Mouse (Mus musculus): ENCODE results near the gene Fndc9.

Gene Fndc9

GRCm38 (mm10) chr11:46235334-46235733, at the start of gene Fndc9:
Gene Fndc9, plus strand, starts transcription at chr11:46235531.
- DNase-seq: no peak

GRCm38 (mm10) chr11:46188283-46188682, 47.0 kb upstream of the Fndc9 start:
- no peak for DNase-seq

GRCm38 (mm10) chr11:46194175-46194574, 41.2 kb upstream of the Fndc9 start:
- no peak for DNase-seq

GRCm38 (mm10) chr11:46200664-46201063, 34.7 kb upstream of the Fndc9 start:
- DNase-seq: peak; percentile 52 to 59

- no peak for DNase-seq
Measured at GRCm38 (mm10) chr11:46201636-46202546, 33.4 kb upstream of the Fndc9 start.

- no peak for DNase-seq
Measured at GRCm38 (mm10) chr11:46202547-46202887, 32.8 kb upstream of the Fndc9 start.

- DNase-seq: no peak
Measured at GRCm38 (mm10) chr11:46204841-46205240, 30.5 kb upstream of the Fndc9 start.

GRCm38 (mm10) chr11:46205639-46206409, 29.5 kb upstream of the Fndc9 start:
- no peak for DNase-seq

GRCm38 (mm10) chr11:46209884-46210283, 25.4 kb upstream of the Fndc9 start:
- no peak for DNase-seq

- no peak for DNase-seq
Measured at GRCm38 (mm10) chr11:46211858-46212257, 23.5 kb upstream of the Fndc9 start.

GRCm38 (mm10) chr11:46213844-46214243, 21.5 kb upstream of the Fndc9 start:
- DNase-seq: no peak

- DNase-seq: no peak
Measured at GRCm38 (mm10) chr11:46214368-46215230, 20.7 kb upstream of the Fndc9 start.

- peak; percentile 68 for DNase-seq
Measured at GRCm38 (mm10) chr11:46215354-46215753, 20.0 kb upstream of the Fndc9 start.

- DNase-seq: peak; percentile 32 to 39
Measured at GRCm38 (mm10) chr11:46216669-46217068, 18.7 kb upstream of the Fndc9 start.

- no peak for DNase-seq
Measured at GRCm38 (mm10) chr11:46217686-46218085, 17.6 kb upstream of the Fndc9 start.

- no peak for DNase-seq
Measured at GRCm38 (mm10) chr11:46218584-46218983, 16.7 kb upstream of the Fndc9 start.

- DNase-seq: no peak
Measured at GRCm38 (mm10) chr11:46219380-46219779, 16.0 kb upstream of the Fndc9 start.

GRCm38 (mm10) chr11:46220211-46220610, 15.1 kb upstream of the Fndc9 start:
- no peak for DNase-seq

- DNase-seq: no peak
Measured at GRCm38 (mm10) chr11:46223575-46223974, 11.8 kb upstream of the Fndc9 start.

GRCm38 (mm10) chr11:46225345-46225744, 10.0 kb upstream of the Fndc9 start:
- DNase-seq: no peak

GRCm38 (mm10) chr11:46230184-46230583, 5.1 kb upstream of the Fndc9 start:
- no peak for DNase-seq

- no peak for DNase-seq
Measured at GRCm38 (mm10) chr11:46232803-46233202, 2.5 kb upstream of the Fndc9 start.

- DNase-seq: no peak
Measured at GRCm38 (mm10) chr11:46233966-46234365, 1.4 kb upstream of the Fndc9 start.
